Mouse (Mus musculus) cerebellum, postnatal 25 days (tissue): ENCODE measurements at regions not wholly inside any gene's neighbourhood (a gene's known extent, or its start where the extent isn't known, plus 50 kb on each side); places are given as distances from the start of the nearest gene placed in this dataset.

Experiments
- DNase-seq, 2 experiments: peaks; one replicate each; pipeline ENCODE4 v3.0.0; 2021; ENCODE audit warnings: mixed read lengths in 2 of 2

- peak in 1 of 2 experiments; percentile 13 for DNase-seq
These were observed 515.9 kb downstream of the Tns3 start for GRCm38 (mm10) chr11:8148485-8148825.

GRCm38 (mm10) chr11:8147790-8148484 is 516.4 kb downstream of the Tns3 start:
- DNase-seq, result peak; percentile 12 to 26

- DNase-seq, result peak; percentile 21 to 52
These were observed 527.0 kb downstream of the Tns3 start for GRCm38 (mm10) chr11:8137366-8137765.

- no peak for DNase-seq
These were observed 527.7 kb downstream of the Tns3 start for GRCm38 (mm10) chr11:8136666-8137065.

- DNase-seq, result no peak
These were observed 555.0 kb downstream of the Tns3 start for GRCm38 (mm10) chr11:8109286-8109685.

GRCm38 (mm10) chr11:8101091-8101490 is 563.2 kb downstream of the Tns3 start:
- no peak for DNase-seq

GRCm38 (mm10) chr11:8084328-8084727 is 580.0 kb downstream of the Tns3 start:
- DNase-seq, result no peak

GRCm38 (mm10) chr11:8082811-8083210 is 581.5 kb downstream of the Tns3 start:
- DNase-seq, result no peak

GRCm38 (mm10) chr11:8073321-8073720 is 591.0 kb downstream of the Tns3 start:
- DNase-seq, result no peak

GRCm38 (mm10) chr11:8068873-8069272 is 595.5 kb downstream of the Tns3 start:
- no peak for DNase-seq

GRCm38 (mm10) chr11:8067330-8067729 is 597.0 kb downstream of the Tns3 start:
- DNase-seq, result no peak

- peak; percentile 49 to 61 for DNase-seq
These were observed 598.5 kb downstream of the Tns3 start for GRCm38 (mm10) chr11:8065811-8066210.

- peak; percentile 7 to 26 for DNase-seq
These were observed 599.2 kb downstream of the Tns3 start for GRCm38 (mm10) chr11:8065086-8065485.

- DNase-seq, result no peak
These were observed 602.3 kb downstream of the Tns3 start for GRCm38 (mm10) chr11:8061989-8062388.

GRCm38 (mm10) chr11:8061573-8061972 is 602.8 kb downstream of the Tns3 start:
- no peak for DNase-seq

GRCm38 (mm10) chr11:8051499-8051898 is 612.8 kb downstream of the Tns3 start:
- no peak for DNase-seq

GRCm38 (mm10) chr11:8045086-8045485 is 619.2 kb downstream of the Tns3 start:
- no peak for DNase-seq

GRCm38 (mm10) chr11:8030119-8030518 is 634.2 kb downstream of the Tns3 start:
- DNase-seq, result no peak

GRCm38 (mm10) chr11:8007801-8008200 is 656.5 kb downstream of the Tns3 start:
- peak; percentile 9 to 22 for DNase-seq

- DNase-seq, result no peak
These were observed 683.3 kb downstream of the Tns3 start for GRCm38 (mm10) chr11:7981031-7981430.

GRCm38 (mm10) chr11:7975845-7976244 is 688.5 kb downstream of the Tns3 start:
- no peak for DNase-seq

GRCm38 (mm10) chr11:7949931-7950330 is 714.4 kb downstream of the Tns3 start:
- DNase-seq, result peak; percentile 39 to 72

- DNase-seq, result peak; percentile 19 to 43
These were observed 715.0 kb downstream of the Tns3 start for GRCm38 (mm10) chr11:7949201-7949875.

- no peak for DNase-seq
These were observed 719.3 kb downstream of the Tns3 start for GRCm38 (mm10) chr11:7944956-7945515.
